Mouse (Mus musculus) liver, embryonic 16.5 days (tissue): ENCODE data around the gene Csk. TPM values are rescaled to one million over a fixed set of nuclear protein-coding genes. Genes with fewer than 3 reads are reported as not detected.

ENCODE experiments used
- ATAC-seq: fragments of 200-750 bp; cut with Nextera tagmentation; 2 replicates; pipeline ENCODE4 v1.8.0; 2017; ENCODE audit warnings: low read depth, mild to moderate bottlenecking, moderate number of reproducible peaks, moderate library complexity
- H3K27ac ChIP-seq: fragments of 300-500 bp; sonication (generic); 2 replicates; pipeline ENCODE4 v1.5.1; 2014; ENCODE audit warnings: mild to moderate bottlenecking, low read length
- H3K27me3 ChIP-seq: fragments of 300-500 bp; sonication (generic); 2 replicates; pipeline ENCODE4 v1.6.1; 2014; ENCODE audit warnings: low read depth, low read length, mixed read lengths; ENCODE audit not compliant: control insufficient read depth, insufficient read depth
- H3K36me3 ChIP-seq: fragments of 300-500 bp; sonication (generic); 2 replicates; pipeline ENCODE4 v1.6.1; 2014; ENCODE audit warnings: mild to moderate bottlenecking; ENCODE audit not compliant: control insufficient read depth, insufficient read depth
- H3K4me1 ChIP-seq: fragments of 300-500 bp; sonication (generic); 2 replicates; pipeline ENCODE4 v1.6.1; 2014; ENCODE audit warnings: low read depth, low read length, mixed read lengths; ENCODE audit not compliant: control insufficient read depth
- H3K4me2 ChIP-seq: fragments of 300-500 bp; sonication (generic); 2 replicates; pipeline ENCODE4 v1.6.1; 2014; ENCODE audit warnings: low read depth, low read length, mixed read lengths
- H3K4me3 ChIP-seq: fragments of 300-500 bp; sonication (generic); 2 replicates; pipeline ENCODE4 v1.5.1; 2014; ENCODE audit warnings: low read depth, mild to moderate bottlenecking, low read length
- H3K9ac ChIP-seq: fragments of 300-500 bp; sonication (generic); 2 replicates; pipeline ENCODE4 v1.6.1; 2014; ENCODE audit warnings: low read depth, low read length
- H3K9me3 ChIP-seq: fragments of 300-500 bp; sonication (generic); replicated peaks from 2 replicates; pipeline ENCODE4 v1.6.1; 2016; ENCODE audit warnings: low read length; ENCODE audit not compliant: control insufficient read depth
- WGBS: fragments of 180-500 bp; shearing (Covaris S2); extraction: QIAGEN DNeasy Blood & Tissue Kit; methylation state at CpG from one replicate; pipeline ENCODE4 v1.1.7; 2014; ENCODE audit not compliant: insufficient replicate concordance; 5-methylcytosine and 5-hydroxymethylcytosine counted together
- polyA plus RNA-seq: library from polyadenylated mRNA; unstranded; fragments of >200 nt; fragmentation: Nextera tagmentation; extraction: Ambion mirVana; gene quantifications from 2 replicates; pipeline ENCODE4 v1.2.1, GENCODE M21; 2015

Csk gene
- polyA plus RNA-seq, 1 experiment from 2014 or later: 13.5 TPM

DNA sequence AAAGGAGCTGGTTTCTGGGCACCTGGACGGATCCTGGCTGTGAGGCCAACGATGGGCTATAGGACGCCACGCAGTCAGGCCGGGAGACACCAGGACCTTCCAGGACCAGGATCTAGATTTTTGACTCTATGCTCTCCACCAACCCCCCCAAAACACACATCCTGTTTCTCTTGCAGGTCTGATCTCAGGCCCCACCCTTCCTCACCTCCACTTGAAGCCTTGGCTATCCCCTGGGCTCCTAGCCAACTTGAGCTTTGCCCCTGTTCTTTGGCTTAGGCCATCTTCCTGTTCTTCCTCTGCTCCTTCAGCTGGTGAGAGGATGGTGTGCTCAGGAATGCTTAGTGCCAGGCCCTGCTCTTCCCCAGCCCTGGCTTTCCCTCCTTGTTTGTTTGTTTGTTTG lies 32.8 kb downstream of the Csk start, which contains the start of gene Lman1l:
Gene Lman1l, minus strand, starts transcription at position 101 of the 400 bp plus-strand sequence.
- Histone ChIP-seq H3K27me3 (no peaks in the 10 kb centered on the region), H3K4me3 (no peak within 1 kb of the TSS), H3K4me1 (peaks cover 10% of the 10 kb centered on the region), H3K36me3 (no peaks in the 10 kb centered on the region; the same call in 1 of the 2 replicates), H3K27ac (no peak within 1 kb of the TSS), H3K4me2 (no peak within 1 kb of the TSS), H3K9me3 (no peaks in the 10 kb centered on the region), H3K9ac (no peak within 1 kb of the TSS)
- 82% methylated on average over 5 of the region's 5 CpGs for WGBS
- ATAC-seq: no peak

DNA sequence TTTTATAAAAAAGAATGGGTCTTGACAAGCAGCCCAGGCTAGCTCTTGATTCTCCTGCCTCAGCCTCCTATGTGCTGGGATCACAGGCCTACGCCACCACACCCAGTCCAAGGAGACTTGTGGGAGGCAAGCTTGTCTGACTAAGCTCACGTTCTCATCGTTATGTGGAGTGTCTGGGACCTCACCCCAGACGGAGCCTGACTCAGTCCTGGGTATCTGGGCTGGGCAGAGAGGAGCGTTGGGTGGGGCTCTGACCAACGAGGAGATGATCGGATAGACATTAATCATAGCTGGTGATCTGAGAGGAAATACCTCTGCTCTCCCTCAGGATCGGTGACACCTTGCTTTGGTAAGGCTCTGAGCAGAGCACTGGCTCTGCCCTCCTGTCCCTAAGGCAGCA lies 34.6 kb downstream of the Csk start:
- Histone ChIP-seq H3K4me2 (no peak overlapping the region), H3K36me3 (no peaks in the 10 kb centered on the region), H3K4me3 (no peak overlapping the region), H3K27ac (no peak overlapping the region), H3K9me3 (no peaks in the 10 kb centered on the region), H3K27me3 (no peaks in the 10 kb centered on the region), H3K9ac (no peak overlapping the region), H3K4me1 (peaks cover 6% of the 10 kb centered on the region)
- 37% methylated on average over 8 of the region's 8 CpGs for WGBS
- no peak for ATAC-seq

DNA sequence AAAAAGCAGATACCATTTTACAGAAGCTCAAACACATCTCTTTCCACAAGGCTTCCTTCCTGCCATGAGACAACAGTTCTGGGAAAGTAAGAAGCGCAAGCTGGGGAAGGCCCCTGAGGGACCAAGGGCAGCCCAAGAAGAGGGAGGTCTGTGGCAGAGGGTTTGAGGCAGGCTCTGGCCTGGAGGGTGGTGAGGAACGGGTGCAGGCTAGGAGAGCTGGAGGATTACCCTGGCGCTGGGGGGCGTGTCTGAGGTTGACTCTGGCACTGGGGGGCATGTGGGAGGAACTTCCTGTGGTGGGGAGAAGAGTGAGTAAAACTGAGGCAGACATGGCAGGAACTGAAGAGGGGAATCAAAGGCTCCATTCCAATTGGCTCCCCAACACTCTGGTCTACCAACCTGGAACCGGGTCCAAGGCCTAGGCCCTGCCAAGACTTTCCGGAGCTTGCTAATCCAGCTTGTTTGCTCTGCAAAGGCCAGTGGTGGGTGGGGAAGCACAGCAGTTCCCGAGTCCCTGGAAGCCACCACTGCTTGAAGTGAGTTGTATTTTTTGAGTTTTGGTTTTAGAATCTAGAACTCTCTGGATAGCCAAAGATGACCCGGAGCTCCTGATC lies 35.8 kb downstream of the Csk start:
- no peak for ATAC-seq
- Histone ChIP-seq H3K27me3 (no peaks in the 10 kb centered on the region), H3K4me1 (no peaks in the 10 kb centered on the region; the same call in 1 of the 2 replicates), H3K36me3 (no peaks in the 10 kb centered on the region), H3K4me3 (no peak overlapping the region), H3K27ac (no peak overlapping the region), H3K4me2 (no peak overlapping the region), H3K9ac (no peak overlapping the region), H3K9me3 (no peaks in the 10 kb centered on the region)
- WGBS: 47% methylated on average over 8 of the region's 8 CpGs

DNA sequence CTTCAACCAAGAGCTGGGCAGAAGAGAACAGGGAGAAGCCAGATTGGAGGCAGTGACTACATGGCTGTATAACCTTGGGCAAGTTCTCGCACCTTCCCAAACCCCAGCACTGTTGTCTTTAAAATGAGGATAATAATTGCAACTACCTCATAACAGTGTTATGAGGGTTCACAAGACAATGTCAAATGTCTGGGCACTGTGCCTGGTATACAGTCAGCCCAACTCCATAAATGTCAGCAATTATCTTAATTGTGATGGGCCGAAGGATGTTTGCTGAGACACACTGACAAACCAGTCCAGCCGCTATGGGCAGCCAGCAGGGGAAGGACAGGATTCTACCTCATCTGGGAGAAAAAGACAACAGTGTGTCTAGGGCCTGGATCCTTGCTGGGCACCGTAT lies 38.6 kb downstream of the Csk start:
- no peak overlapping the region for H3K27ac ChIP-seq
- no peak overlapping the region for H3K4me3 ChIP-seq
- H3K4me2 ChIP-seq: no peak overlapping the region
- H3K9me3 ChIP-seq: no peaks in the 10 kb centered on the region
- H3K36me3 ChIP-seq: no peaks in the 10 kb centered on the region
- ATAC-seq: no peak
- H3K4me1 ChIP-seq: no peaks in the 10 kb centered on the region; the same call in 1 of the 2 replicates
- no peak overlapping the region for H3K9ac ChIP-seq
- no peaks in the 10 kb centered on the region for H3K27me3 ChIP-seq
- 66% methylated on average over 4 of the region's 4 CpGs for WGBS

DNA sequence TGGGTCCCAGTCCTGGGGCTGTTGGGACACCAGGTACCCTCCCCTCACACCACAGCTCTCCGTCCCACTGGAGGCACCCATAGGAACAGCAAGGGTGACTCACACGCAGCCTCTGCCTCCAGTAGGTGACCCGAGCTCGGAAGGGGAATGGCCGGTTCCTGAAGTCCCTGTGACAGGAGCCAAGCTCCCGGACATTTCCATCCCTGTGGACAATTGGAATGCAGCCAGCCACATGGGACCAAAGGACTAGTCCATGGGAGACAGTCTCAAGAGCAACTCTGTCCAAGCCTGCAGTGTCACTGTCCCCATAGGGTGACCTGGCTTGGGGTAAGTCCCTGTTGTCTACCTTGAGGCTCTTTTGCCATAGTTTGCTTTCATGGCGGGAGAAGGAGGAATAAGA lies 39.5 kb downstream of the Csk start:
- 73% methylated on average over 7 of the region's 7 CpGs for WGBS
- Histone ChIP-seq H3K27me3 (no peaks in the 10 kb centered on the region), H3K36me3 (no peaks in the 10 kb centered on the region), H3K9ac (no peak overlapping the region), H3K4me2 (no peak overlapping the region), H3K9me3 (no peaks in the 10 kb centered on the region), H3K4me3 (no peak overlapping the region), H3K27ac (no peak overlapping the region), H3K4me1 (no peaks in the 10 kb centered on the region; the same call in 1 of the 2 replicates)
- ATAC-seq: no peak

DNA sequence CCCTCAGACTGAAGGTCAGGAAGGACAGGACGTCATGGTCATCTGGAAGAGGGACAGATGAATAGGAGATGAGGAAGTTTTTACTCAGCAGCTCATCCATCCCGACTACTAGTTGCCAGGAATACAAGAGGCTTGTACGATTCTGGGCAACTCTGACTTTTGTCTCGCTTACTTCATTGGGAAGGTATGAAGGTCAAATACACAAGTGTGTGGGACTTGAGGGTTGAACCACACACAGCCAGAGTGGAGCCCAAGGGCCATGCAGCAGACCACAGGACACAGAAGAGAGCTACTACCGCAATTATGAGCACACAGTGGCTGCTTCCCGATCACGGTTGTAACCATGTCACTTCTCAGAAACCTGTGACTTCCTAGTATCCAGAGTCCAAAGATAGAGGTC lies 40.8 kb downstream of the Csk start:
- Histone ChIP-seq H3K4me2 (no peak overlapping the region), H3K4me3 (no peak overlapping the region), H3K36me3 (no peaks in the 10 kb centered on the region), H3K27ac (no peak overlapping the region), H3K9me3 (no peaks in the 10 kb centered on the region), H3K4me1 (no peaks in the 10 kb centered on the region; the same call in 1 of the 2 replicates), H3K27me3 (no peaks in the 10 kb centered on the region; the same call in none of the 2 replicates), H3K9ac (no peak overlapping the region)
- no peak for ATAC-seq
- 57% methylated on average over 7 of the region's 7 CpGs for WGBS

DNA sequence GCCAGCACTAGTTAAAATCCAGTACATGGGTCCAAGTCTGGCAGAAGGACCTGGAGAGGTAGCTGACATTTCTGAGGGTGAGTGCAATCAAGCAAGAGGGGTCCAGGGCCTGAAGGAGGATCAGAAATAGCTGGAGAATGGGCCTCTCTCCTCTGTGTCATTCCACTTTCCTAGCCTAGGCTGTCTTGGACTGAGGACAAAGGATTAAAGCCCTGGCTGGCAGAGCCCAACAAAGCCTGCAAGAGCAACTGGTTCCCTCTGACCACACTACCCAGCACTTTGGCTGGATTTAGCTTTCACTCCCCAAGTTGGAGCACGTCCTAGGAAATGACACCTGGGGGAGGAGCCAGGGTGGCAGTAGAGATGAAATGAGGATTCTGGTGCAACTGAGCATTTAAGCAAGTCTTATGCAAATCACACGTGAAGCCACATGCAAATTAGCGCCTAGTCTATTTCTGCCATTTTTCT lies 43.0 kb downstream of the Csk start:
- H3K27me3 ChIP-seq: peaks cover 10% of the 10 kb centered on the region
- no peaks in the 10 kb centered on the region for H3K36me3 ChIP-seq
- H3K9ac ChIP-seq: no peak overlapping the region
- ATAC-seq: no peak
- no peak overlapping the region for H3K27ac ChIP-seq
- H3K4me3 ChIP-seq: no peak overlapping the region
- H3K9me3 ChIP-seq: no peaks in the 10 kb centered on the region
- H3K4me1 ChIP-seq: no peaks in the 10 kb centered on the region; the same call in 1 of the 2 replicates
- no peak overlapping the region for H3K4me2 ChIP-seq
- WGBS: 48% methylated on average over 3 of the region's 3 CpGs

DNA sequence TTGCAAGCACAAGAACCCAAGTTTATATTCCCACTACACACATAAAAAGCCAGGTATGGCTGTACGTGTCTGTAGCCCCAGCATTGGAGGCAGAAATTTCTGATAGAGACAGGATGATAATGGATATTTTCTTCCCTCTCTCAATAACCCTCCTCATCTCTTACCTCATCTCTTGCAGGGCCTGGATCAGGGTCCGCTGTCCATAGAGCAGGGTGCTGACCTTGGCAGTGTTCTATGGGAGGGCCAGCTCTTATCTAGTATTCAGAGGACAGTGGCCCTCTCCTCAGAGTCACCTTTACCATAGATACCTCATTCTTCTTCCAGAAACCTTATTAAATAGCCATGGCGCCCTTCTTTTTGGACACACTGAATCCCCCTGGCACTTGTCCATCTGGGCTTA lies 43.6 kb downstream of the Csk start:
- 39% methylated on average over 3 of the region's 3 CpGs for WGBS
- no peak overlapping the region for H3K4me3 ChIP-seq
- no peaks in the 10 kb centered on the region for H3K36me3 ChIP-seq
- no peak overlapping the region for H3K4me2 ChIP-seq
- no peaks in the 10 kb centered on the region for H3K9me3 ChIP-seq
- H3K9ac ChIP-seq: no peak overlapping the region
- H3K4me1 ChIP-seq: no peaks in the 10 kb centered on the region
- peaks cover 13% of the 10 kb centered on the region for H3K27me3 ChIP-seq
- no peak overlapping the region for H3K27ac ChIP-seq
- ATAC-seq: no peak

DNA sequence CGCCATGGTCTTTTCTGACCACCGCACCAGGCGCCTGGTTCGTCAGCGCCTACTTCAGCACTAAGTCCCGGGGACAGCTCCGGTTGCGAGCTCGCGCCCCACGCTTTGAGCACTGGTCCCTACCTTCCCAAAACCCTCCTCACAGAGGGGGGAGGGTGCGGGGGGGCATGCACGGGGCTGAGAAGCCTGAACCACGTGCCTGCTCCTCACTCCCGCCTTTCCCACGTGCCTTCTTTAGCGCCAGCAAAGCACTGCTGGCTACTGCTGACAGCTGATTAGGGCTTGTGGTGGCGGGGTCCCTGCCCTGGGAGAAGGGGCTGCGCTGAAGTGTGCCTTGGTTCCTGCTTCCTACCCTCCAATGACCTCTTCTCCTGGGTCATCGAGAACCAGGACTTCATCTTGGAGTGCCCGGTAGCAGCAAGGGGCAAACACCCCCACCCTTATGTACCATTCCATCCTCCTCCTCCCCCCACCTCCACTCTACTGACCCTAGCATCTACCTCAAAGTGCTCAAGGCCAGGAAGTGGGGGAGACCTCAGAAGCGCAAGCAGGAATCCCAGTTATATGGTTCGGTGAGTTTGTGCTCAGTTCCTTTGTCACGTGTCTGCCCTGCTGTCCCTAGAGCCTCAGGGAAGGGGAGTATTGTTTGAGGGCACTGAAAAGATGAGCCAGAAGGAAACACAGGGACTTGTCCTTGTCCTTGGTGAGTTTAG lies 47.1 kb downstream of the Csk start, which contains the start of gene Cplx3:
Gene Cplx3, minus strand, starts transcription at position 143 of the 713 bp plus-strand sequence.
- no peak for ATAC-seq
- no peaks in the 10 kb centered on the region for H3K4me1 ChIP-seq
- H3K36me3 ChIP-seq: no peaks in the 10 kb centered on the region
- H3K9me3 ChIP-seq: no peaks in the 10 kb centered on the region
- no peak within 1 kb of the TSS for H3K27ac ChIP-seq
- no peak within 1 kb of the TSS for H3K9ac ChIP-seq
- peaks cover 18% of the 10 kb centered on the region for H3K27me3 ChIP-seq
- H3K4me2 ChIP-seq: no peak within 1 kb of the TSS
- H3K4me3 ChIP-seq: no peak within 1 kb of the TSS
- WGBS: 9% methylated on average over 23 of the region's 24 CpGs
